Mouse (Mus musculus): ENCODE results near the gene Prdm2. TPM values are rescaled to one million over a fixed set of nuclear protein-coding genes. Genes with fewer than 3 reads are reported as not detected.

The Prdm2 gene
- total and polyA plus RNA-seq, 2 experiments from 2014 or later = 11.0 to 16.6 TPM

DNA sequence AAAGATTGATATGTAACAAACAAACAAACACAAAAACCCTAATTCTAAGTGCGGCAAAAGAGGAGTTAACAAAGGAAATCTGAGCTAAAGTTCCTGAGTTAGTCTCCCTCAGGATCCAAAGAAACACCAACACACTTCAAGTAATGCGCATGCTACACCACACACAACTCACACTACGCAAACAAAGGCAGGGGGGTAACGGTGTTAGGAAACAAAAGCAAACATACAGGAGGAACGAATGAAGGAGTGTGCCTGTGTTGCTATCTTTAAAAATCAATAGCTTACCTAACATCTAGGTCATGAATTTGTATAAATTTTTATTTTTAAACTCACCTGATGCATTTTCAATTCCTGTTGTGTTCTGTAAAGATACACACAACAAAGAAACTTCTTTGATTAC, 18.5 kb downstream of the Prdm2 start:
- DNase-seq (ENCODE audit: low spot score) (no peak), ATAC-seq (no peak)
- H3K9ac ChIP-seq (replicated peaks; ENCODE audit: low read length) = no peak overlapping the region
- TF ChIP-seq CTCF (IDR thresholded peaks at IDR 0.05; ENCODE audit: low read depth) = no peak
- no peak overlapping the region for H3K27ac ChIP-seq
- WGBS = 76% methylated on average over 5 of the region's 5 CpGs
- H3K27me3 ChIP-seq (ENCODE audit: insufficient read depth, low read length) = no peaks in the 10 kb centered on the region
- H3K4me1 ChIP-seq (ENCODE audit: insufficient read depth, low read length) = no peaks in the 10 kb centered on the region
- H3K36me3 ChIP-seq (ENCODE audit: insufficient read depth, low read length) = no peaks in the 10 kb centered on the region
- H3K9me3 ChIP-seq (ENCODE audit: low read length) = no peaks in the 10 kb centered on the region
- no peak overlapping the region for H3K4me3 ChIP-seq (ENCODE audit: low read length)
- no peak overlapping the region for H3K4me2 ChIP-seq (ENCODE audit: low read depth, low read length)

DNA sequence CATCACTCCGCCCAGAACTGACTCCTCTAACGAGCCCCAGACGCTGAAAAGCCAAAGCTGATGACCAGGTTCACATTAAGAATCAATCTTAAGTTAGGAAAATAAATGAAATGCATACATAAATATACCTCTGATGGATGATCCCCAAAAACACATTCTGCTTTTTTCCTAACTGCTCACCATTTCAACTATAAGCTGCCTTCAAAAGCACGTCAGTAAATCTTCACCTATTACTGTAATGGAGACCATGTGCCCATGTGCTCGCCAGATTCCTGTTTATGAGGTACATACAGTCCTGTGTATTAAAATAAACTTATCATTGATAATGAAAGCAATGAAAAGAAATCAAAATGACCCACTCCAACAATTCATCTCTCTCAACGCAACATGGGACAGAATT, 19.6 kb downstream of the Prdm2 start:
- ATAC-seq (no peak), DNase-seq (ENCODE audit: low spot score) (no peak)
- Histone ChIP-seq H3K9ac (replicated peaks; ENCODE audit: low read length) (no peak overlapping the region), H3K4me1 (ENCODE audit: insufficient read depth, low read length) (no peaks in the 10 kb centered on the region), H3K36me3 (ENCODE audit: insufficient read depth, low read length) (no peaks in the 10 kb centered on the region), H3K27me3 (ENCODE audit: insufficient read depth, low read length) (no peaks in the 10 kb centered on the region), H3K4me2 (ENCODE audit: low read depth, low read length) (no peak overlapping the region), H3K9me3 (ENCODE audit: low read length) (no peaks in the 10 kb centered on the region), H3K27ac (no peak overlapping the region), H3K4me3 (ENCODE audit: low read length) (no peak overlapping the region)
- no peak for TF ChIP-seq CTCF (IDR thresholded peaks at IDR 0.05; ENCODE audit: low read depth)
- WGBS = 86% methylated on average over 6 of the region's 6 CpGs

DNA sequence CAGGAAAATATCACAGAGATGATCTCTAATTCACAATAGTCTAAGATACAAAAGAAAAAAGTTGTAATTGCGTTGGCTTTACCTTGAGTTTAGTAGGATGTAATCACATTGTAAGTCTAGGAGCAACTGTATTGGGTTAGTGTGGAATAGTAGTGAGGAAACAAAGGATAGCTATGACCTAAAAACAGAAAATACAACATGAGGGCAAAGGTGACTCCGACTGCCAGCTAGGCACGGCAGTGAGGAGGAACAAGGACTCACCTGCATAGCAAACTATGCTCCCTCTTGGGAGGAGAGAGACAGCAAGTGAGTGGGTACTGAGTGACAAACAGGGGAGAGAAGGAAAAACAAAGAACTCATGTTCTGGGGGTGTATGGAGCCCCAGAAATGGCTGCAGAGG, 21.0 kb downstream of the Prdm2 start:
- ATAC-seq = no peak
- DNase-seq (ENCODE audit: low spot score) = no peak
- no peaks in the 10 kb centered on the region for H3K36me3 ChIP-seq (ENCODE audit: insufficient read depth, low read length)
- no peak overlapping the region for H3K9ac ChIP-seq (replicated peaks; ENCODE audit: low read length)
- no peak overlapping the region for H3K4me3 ChIP-seq (ENCODE audit: low read length)
- 84% methylated on average over 3 of the region's 3 CpGs for WGBS
- no peaks in the 10 kb centered on the region for H3K27me3 ChIP-seq (ENCODE audit: insufficient read depth, low read length)
- no peak overlapping the region for H3K27ac ChIP-seq
- no peaks in the 10 kb centered on the region for H3K9me3 ChIP-seq (ENCODE audit: low read length)
- no peak overlapping the region for H3K4me2 ChIP-seq (ENCODE audit: low read depth, low read length)
- TF ChIP-seq CTCF (IDR thresholded peaks at IDR 0.05; ENCODE audit: low read depth) = no peak
- no peaks in the 10 kb centered on the region for H3K4me1 ChIP-seq (ENCODE audit: insufficient read depth, low read length)

DNA sequence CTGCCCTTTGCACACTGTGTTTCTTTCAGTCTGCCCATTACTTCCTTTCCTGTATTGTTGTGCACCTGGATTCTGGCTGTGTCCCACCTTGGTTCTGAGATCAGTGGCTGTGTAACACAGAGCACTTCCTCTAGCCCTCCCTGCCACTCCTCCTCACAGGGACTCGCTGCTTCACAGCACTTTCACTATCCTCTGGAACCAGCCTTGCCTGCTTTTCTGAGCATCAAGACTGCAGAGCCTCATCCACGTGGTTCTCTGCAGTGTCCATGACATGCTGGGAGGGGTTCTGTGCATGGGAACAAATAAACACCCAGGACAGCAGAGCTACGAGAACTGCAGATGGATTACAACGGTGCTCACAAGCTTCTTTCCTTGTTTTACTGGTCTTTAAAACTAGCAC, 22.1 kb downstream of the Prdm2 start:
- H3K4me2 ChIP-seq (ENCODE audit: low read depth, low read length) = no peak overlapping the region
- WGBS = 60% methylated on average over 4 of the region's 4 CpGs
- no peak for DNase-seq (ENCODE audit: low spot score)
- no peaks in the 10 kb centered on the region for H3K27me3 ChIP-seq (ENCODE audit: insufficient read depth, low read length)
- no peaks in the 10 kb centered on the region for H3K36me3 ChIP-seq (ENCODE audit: insufficient read depth, low read length)
- H3K27ac ChIP-seq = no peak overlapping the region
- no peaks in the 10 kb centered on the region for H3K9me3 ChIP-seq (ENCODE audit: low read length)
- H3K4me1 ChIP-seq (ENCODE audit: insufficient read depth, low read length) = no peaks in the 10 kb centered on the region
- ATAC-seq = no peak
- no peak overlapping the region for H3K9ac ChIP-seq (replicated peaks; ENCODE audit: low read length)
- no peak for TF ChIP-seq CTCF (IDR thresholded peaks at IDR 0.05; ENCODE audit: low read depth)
- H3K4me3 ChIP-seq (ENCODE audit: low read length) = no peak overlapping the region

GRCm38 (mm10) chr4:143188571-143189191, 24.1 kb downstream of the Prdm2 start:
- H3K9me3 ChIP-seq (ENCODE audit: low read length) = no peaks in the 10 kb centered on the region
- 82% methylated on average over 5 of the region's 5 CpGs for WGBS
- no peak overlapping the region for H3K4me3 ChIP-seq (ENCODE audit: low read length)
- no peaks in the 10 kb centered on the region for H3K27me3 ChIP-seq (ENCODE audit: insufficient read depth, low read length)
- no peak for ATAC-seq
- no peak for TF ChIP-seq CTCF (IDR thresholded peaks at IDR 0.05; ENCODE audit: low read depth)
- H3K4me2 ChIP-seq (ENCODE audit: low read depth, low read length) = no peak overlapping the region
- no peak overlapping the region for H3K27ac ChIP-seq
- no peak overlapping the region for H3K9ac ChIP-seq (replicated peaks; ENCODE audit: low read length)
- DNase-seq (ENCODE audit: low spot score) = no peak
- H3K4me1 ChIP-seq (ENCODE audit: insufficient read depth, low read length) = no peaks in the 10 kb centered on the region
- no peaks in the 10 kb centered on the region for H3K36me3 ChIP-seq (ENCODE audit: insufficient read depth, low read length)

DNA sequence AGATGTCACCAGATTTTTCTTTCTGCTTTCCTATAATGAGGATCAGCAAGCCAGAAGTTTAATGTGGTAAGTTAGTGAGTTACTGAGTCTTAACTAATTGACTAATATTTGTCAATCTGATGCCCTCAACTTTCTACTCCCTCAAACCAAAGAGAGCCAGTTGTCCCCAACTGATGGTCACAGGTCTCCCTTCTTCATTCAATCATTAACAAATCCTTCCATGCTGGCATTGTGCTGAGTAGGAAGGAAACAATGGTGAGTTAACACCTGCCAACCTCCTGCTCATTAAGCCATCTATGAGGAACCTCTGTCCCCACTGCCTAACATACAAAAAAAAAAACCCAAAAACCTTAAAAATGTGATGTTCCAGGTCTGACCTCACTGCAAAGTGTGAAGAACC, 26.7 kb downstream of the Prdm2 start:
- Histone ChIP-seq H3K9ac (replicated peaks; ENCODE audit: low read length) (no peak overlapping the region), H3K36me3 (ENCODE audit: insufficient read depth, low read length) (no peaks in the 10 kb centered on the region), H3K4me2 (ENCODE audit: low read depth, low read length) (no peak overlapping the region), H3K4me1 (ENCODE audit: insufficient read depth, low read length) (no peaks in the 10 kb centered on the region), H3K27ac (no peak overlapping the region), H3K9me3 (ENCODE audit: low read length) (no peaks in the 10 kb centered on the region), H3K27me3 (ENCODE audit: insufficient read depth, low read length) (no peaks in the 10 kb centered on the region), H3K4me3 (ENCODE audit: low read length) (no peak overlapping the region)
- no peak for DNase-seq (ENCODE audit: low spot score)
- ATAC-seq = no peak
- no peak for TF ChIP-seq CTCF (IDR thresholded peaks at IDR 0.05; ENCODE audit: low read depth)

DNA sequence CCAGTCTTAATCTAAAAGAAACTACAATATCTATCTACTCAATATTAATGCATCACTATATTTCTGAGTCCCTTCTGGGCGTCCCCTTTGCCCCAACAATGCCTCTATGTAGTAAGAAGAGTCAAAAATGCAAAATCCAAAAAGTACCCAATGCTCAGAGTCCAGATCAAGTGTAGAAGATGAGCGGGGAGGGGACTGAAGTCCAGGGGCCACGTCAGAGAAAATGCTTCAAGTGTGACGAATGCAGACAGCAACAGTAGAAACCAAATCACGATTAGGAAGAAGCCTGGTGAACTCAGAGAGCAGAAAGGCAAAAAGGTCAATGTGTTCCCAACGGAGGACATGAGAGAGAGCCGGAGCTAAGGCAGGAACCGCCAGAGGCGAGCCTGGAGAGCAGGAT, 27.3 kb downstream of the Prdm2 start:
- no peaks in the 10 kb centered on the region for H3K36me3 ChIP-seq (ENCODE audit: insufficient read depth, low read length)
- H3K4me1 ChIP-seq (ENCODE audit: insufficient read depth, low read length) = no peaks in the 10 kb centered on the region
- H3K27ac ChIP-seq = no peak overlapping the region
- H3K4me3 ChIP-seq (ENCODE audit: low read length) = no peak overlapping the region
- H3K9ac ChIP-seq (replicated peaks; ENCODE audit: low read length) = no peak overlapping the region
- no peaks in the 10 kb centered on the region for H3K27me3 ChIP-seq (ENCODE audit: insufficient read depth, low read length)
- DNase-seq (ENCODE audit: low spot score) = no peak
- H3K4me2 ChIP-seq (ENCODE audit: low read depth, low read length) = no peak overlapping the region
- ATAC-seq = no peak
- no peak for TF ChIP-seq CTCF (IDR thresholded peaks at IDR 0.05; ENCODE audit: low read depth)
- no peaks in the 10 kb centered on the region for H3K9me3 ChIP-seq (ENCODE audit: low read length)
- WGBS = 83% methylated on average over 9 of the region's 9 CpGs

Data from hindbrain, postnatal 0 days (tissue).